Mouse (Mus musculus): ENCODE data around the gene Tas2r121.
"Not testable (repeated sequence)": the region's sequence is repeated elsewhere in the genome, so short reads cannot be mapped to it uniquely, and the experiment has no call there.

Tas2r121 gene

DNA sequence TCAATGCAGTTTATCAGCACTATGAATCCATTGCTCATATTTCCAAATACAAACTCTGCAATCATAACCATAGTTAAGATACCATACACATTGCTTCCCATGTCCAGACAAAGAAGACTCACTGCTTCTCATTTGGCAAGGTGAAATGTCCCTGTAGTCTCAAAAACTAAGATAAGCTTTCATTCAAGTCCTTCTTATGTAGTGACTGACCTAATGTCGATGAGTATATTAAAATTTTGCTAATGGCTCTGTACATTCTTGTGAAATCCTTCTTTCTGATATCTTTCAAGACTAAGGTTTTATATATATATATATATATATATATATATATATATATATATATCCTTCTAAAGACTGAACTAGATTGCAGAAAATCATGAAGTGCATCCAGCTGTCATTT lies at the start of gene Tas2r121:
Gene Tas2r121, minus strand, starts transcription at position 101 of the 400 bp plus-strand sequence.
- in situ Hi-C loops (cut with MboI, MseI) = no loop called here

DNA sequence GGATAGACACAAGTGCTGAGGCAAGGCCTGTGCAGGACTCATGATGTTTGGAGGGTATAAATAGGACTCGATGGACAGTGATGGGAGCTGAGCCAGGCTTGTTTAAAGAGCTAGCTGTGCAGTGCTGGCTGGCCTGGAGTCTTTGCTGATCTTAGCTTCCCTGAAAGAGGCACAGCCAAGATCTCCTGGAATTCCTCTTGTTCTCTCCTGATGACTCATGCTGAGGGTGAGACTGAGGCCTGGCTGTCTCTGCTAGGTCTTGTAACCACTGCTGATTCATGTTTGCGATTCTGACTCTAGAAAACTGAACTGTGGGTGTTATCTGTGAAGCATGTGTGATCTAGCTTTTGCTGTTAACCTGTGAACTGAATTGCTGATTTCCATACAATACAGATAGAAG lies 49.4 kb upstream of the Tas2r121 start:
- in situ Hi-C loops (cut with MboI, MseI) = no loop called here

- in situ Hi-C loops (cut with MboI, MseI) = no loop called here
Measured at GRCm38 (mm10) chr6:132737935-132738334, 37.1 kb upstream of the Tas2r121 start, which contains the start of gene Tas2r115. TSS of gene Tas2r115 (minus strand) at chr6:132738035.

DNA sequence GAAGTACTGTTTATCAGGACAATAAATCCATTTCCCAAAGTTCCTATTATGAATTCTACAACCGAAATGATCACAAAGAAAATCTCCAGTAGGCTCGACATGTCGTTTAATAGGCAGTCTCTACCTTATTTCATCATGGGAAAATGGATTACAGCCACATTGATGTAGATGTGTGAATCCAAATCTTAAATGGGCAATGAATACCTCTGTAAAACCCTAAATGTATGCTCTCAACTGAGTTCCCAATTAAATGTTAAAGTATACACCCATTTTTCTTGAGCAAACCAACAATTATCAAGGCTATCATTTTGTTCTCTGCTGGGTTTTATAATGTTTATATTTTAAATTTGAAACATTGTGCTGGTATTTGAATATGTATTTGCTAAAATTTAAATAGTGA lies 11.0 kb upstream of the Tas2r121 start, which contains the start of gene Tas2r122:
Gene Tas2r122, minus strand, starts transcription at position 101 of the 400 bp plus-strand sequence.
- in situ Hi-C loops (cut with MboI, MseI) = no loop called here

- in situ Hi-C loops (cut with MboI, MseI) = not testable (repeated sequence)
Measured at GRCm38 (mm10) chr6:132691596-132691995, 9.2 kb downstream of the Tas2r121 start.

GRCm38 (mm10) chr6:132656653-132657052 lies 44.2 kb downstream of the Tas2r121 start, which contains the start of gene Tas2r120:
TSS of gene Tas2r120 (plus strand) at chr6:132656953.
- in situ Hi-C loops (cut with MboI, MseI) = no loop called here

DNA sequence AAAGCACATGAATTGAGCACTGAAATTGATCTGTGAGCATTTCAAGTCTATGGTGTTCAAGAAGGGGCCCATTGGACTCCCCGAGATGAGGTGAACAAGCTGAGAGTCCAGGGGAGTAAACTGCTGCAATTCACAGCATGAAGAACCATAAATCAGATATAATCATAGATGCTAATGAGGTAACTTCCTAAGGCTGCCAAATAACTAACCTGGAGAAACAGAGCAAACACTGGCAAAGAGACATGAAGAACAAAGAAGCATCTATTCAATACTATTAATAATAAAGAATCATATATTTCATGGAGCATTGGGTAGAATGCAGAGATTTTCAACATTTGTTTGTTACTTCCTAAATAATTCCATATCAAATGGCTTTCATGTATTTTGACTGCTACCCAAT lies 49.4 kb downstream of the Tas2r121 start, which contains the start of gene A630073D07Rik:
Gene A630073D07Rik, minus strand, starts transcription at position 101 of the 400 bp plus-strand sequence.
- in situ Hi-C loops (cut with MboI, MseI) = no loop called here

Measured in T-helper 17 cell (primary cell).